Mouse (Mus musculus) cerebellum, adult (tissue): ENCODE data around the gene Icosl.
"Not testable (repeated sequence)": the region's sequence is repeated elsewhere in the genome, so short reads cannot be mapped to it uniquely, and the experiment has no call there.

Experiments
- ATAC-seq: cut with Nextera tagmentation; 2 replicates; pipeline ENCODE4 v1.9.2; 2017; ENCODE audit warnings: mild to moderate bottlenecking, moderate library complexity, mixed read lengths; ENCODE audit not compliant: insufficient number of reproducible peaks, low FRiP score, low TSS enrichment

Icosl gene

GRCm38 (mm10) chr10:78074151-78074550 is 5.0 kb downstream of the Icosl start:
- ATAC-seq = no peak

DNA sequence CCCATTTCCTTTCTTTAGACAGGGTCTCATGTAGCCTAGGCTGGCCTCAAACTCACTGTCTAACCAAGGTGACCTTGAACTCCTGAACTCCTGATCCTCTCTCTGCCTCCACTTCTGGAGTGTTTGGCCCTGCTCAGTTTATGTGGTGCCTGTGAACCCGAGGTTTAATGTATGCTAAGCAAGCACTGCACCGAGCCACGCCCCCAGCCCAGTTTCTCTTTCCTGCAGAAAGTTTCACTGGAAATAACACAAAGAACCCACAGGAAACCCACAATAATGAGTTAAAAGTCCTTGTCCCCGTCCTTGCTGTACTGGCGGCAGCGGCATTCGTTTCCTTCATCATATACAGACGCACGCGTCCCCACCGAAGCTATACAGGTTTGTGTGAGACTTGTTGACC is 5.9 kb downstream of the Icosl start:
- no peak for ATAC-seq

- ATAC-seq = no peak
These were observed 8.8 kb downstream of the Icosl start for GRCm38 (mm10) chr10:78077862-78078261.

GRCm38 (mm10) chr10:78078276-78078675 is 9.2 kb downstream of the Icosl start:
- no peak for ATAC-seq

GRCm38 (mm10) chr10:78079955-78080591 is 11.0 kb downstream of the Icosl start:
- ATAC-seq = no peak

DNA sequence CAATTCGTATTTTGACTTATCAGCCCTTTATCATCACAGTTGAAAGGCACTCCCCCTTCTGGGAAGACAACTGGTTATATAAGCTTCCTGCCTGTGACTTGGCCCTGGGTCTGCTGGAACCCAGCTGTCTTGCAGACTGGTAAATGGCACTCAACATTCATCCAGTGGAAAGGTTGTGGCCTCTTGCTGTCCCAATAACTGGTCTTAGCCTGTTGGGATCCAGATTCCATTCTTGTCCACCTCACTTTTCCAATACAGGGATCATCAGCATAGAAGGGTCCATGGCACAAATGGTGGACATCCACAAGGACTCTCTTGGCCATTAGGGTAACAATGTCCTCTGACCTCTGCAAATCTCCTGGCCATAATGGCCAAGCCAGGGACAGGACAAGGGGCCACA is 15.0 kb downstream of the Icosl start:
- no peak for ATAC-seq

GRCm38 (mm10) chr10:78085711-78086110 is 16.6 kb downstream of the Icosl start:
- no peak for ATAC-seq

GRCm38 (mm10) chr10:78086444-78087061 is 17.5 kb downstream of the Icosl start:
- no peak for ATAC-seq

DNA sequence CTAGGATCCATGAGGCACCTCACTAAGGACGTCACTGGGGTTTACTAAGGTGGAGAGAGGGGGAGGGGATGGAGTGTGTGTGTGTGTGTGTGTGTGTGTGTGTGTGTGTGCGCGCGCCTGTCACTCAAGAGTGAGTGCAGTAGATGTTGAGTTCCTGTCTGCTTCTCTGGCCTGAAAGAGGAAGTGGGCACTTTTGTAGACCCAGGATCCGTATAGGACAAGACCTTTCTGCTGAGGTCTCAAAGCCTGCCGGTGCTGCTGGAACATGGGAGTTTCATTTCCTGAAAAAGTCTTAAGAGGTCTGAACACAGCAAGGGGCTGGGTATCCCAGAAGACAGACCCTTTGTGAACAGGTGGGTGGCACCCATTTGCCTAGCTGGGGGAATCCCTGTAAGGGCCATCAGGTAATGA is 18.0 kb downstream of the Icosl start:
- no peak for ATAC-seq

- ATAC-seq = no peak
These were observed 21.1 kb downstream of the Icosl start for GRCm38 (mm10) chr10:78090246-78090645.

DNA sequence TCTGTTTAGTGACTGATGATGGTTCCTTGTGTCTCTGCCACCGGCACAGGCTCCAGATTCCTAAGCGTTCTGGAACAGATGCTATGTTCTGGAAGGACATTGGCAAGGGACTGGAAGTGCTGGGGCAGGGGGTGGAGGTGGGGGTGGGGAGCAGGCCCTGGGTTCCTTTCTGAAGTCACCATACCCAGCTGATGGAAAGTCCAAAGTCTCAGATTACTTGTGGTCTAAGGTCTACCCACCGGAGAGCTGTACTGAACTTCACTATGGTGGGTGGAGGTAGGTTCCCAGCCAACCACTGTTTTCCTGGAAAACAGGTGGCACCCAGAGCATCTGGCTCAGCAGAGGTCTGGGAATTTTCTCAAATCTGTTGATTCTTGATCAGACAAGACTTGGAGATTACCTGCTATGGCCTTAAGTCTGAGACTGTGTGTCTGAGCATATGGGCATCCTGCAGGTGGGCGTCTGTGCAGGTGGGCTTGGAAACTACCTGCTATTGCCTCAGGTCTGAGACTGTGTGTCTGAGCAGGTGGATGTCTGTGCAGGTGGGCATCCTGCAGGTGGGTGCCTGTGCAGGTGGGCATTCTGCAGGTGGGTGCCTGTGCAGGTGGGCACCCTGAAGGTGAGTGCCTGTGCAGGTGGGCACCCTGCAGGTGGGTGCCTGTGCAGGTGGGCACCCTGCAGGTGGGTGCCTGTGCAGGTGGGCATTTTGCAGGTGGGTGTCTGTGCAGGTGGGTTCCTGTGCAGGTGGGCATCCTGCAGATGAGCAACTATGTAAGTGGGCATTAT is 21.8 kb downstream of the Icosl start:
- no peak for ATAC-seq

GRCm38 (mm10) chr10:78091865-78092724 is 23.0 kb downstream of the Icosl start:
- ATAC-seq = no peak

GRCm38 (mm10) chr10:78092725-78093029 is 23.6 kb downstream of the Icosl start:
- ATAC-seq = no peak

DNA sequence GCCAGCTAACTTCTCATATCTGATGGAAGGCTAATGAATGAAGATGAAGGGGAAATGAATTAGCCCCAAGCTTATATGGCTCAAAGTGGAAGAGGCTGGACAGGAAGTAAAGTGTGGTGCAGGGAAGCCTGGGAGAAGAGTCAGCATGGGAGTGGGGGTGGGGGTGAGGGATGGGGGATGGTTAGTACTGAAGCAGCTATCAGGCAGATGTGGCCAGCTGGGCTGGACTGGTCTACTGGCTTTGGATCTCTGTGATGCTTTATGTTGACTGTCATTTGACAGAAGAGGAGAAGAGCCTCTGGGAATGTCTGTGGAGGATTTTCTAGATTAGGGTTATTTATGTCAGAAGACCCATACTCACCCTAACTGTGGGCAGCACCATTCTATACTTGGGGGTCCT is 26.1 kb downstream of the Icosl start:
- ATAC-seq = no peak

- no peak for ATAC-seq
These were observed 27.1 kb downstream of the Icosl start for GRCm38 (mm10) chr10:78095954-78096931.

GRCm38 (mm10) chr10:78099860-78100259 is 30.8 kb downstream of the Icosl start:
- ATAC-seq = not testable (repeated sequence)

GRCm38 (mm10) chr10:78100989-78101780 is 32.1 kb downstream of the Icosl start:
- ATAC-seq = no peak

- no peak for ATAC-seq
These were observed 35.7 kb downstream of the Icosl start for GRCm38 (mm10) chr10:78104555-78105490.
